Mouse (Mus musculus) midbrain, postnatal 0 days (tissue): Measurements from ENCODE around the gene Mylk. TPM values are rescaled to one million over a fixed set of nuclear protein-coding genes. Genes with fewer than 3 reads are reported as not detected.

Experiments
- ATAC-seq: fragments of 200-750 bp; cut with Nextera tagmentation; 2 replicates; pipeline ENCODE4 v1.8.0; 2017; ENCODE audit warnings: moderate number of reproducible peaks, mild to moderate bottlenecking, moderate TSS enrichment, moderate library complexity; ENCODE audit not compliant: low FRiP score
- DNase-seq: peaks from one replicate; pipeline ENCODE4 v3.0.0-alpha.2; 2015; ENCODE audit warnings: low spot score
- H3K27ac ChIP-seq: fragments of 300-500 bp; sonication (generic); 2 replicates; pipeline ENCODE4 v1.5.1; 2014; ENCODE audit warnings: low read depth, mild to moderate bottlenecking, low read length, mixed read lengths
- H3K27me3 ChIP-seq: fragments of 300-500 bp; sonication (generic); 2 replicates; pipeline ENCODE4 v1.6.1; 2014; ENCODE audit warnings: low read length, control low read depth, mixed read lengths; ENCODE audit not compliant: insufficient read depth
- H3K36me3 ChIP-seq: fragments of 300-500 bp; sonication (generic); 2 replicates; pipeline ENCODE4 v1.6.1; 2014; ENCODE audit warnings: low read length, control low read depth, mixed read lengths; ENCODE audit not compliant: insufficient read depth
- H3K4me1 ChIP-seq: fragments of 300-500 bp; sonication (generic); 2 replicates; pipeline ENCODE4 v1.6.1; 2014; ENCODE audit warnings: mild to moderate bottlenecking, control low read depth, antibody characterized with exemption, low read length, mixed read lengths; ENCODE audit not compliant: insufficient read depth
- H3K4me2 ChIP-seq: fragments of 300-500 bp; sonication (generic); 2 replicates; pipeline ENCODE4 v1.6.1; 2014; ENCODE audit warnings: low read depth, mild to moderate bottlenecking, low read length, mixed read lengths; ENCODE audit not compliant: poor library complexity, severe bottlenecking
- H3K4me3 ChIP-seq: fragments of 300-500 bp; sonication (generic); 2 replicates; pipeline ENCODE4 v1.5.1; 2014; ENCODE audit warnings: low read depth, mild to moderate bottlenecking, low read length, moderate library complexity
- H3K9ac ChIP-seq: fragments of 300-500 bp; sonication (generic); replicated peaks from 2 replicates; pipeline ENCODE4 v1.6.1; 2014; ENCODE audit warnings: mild to moderate bottlenecking, low read length, moderate library complexity, mixed read lengths; ENCODE audit not compliant: poor library complexity, severe bottlenecking
- H3K9me3 ChIP-seq: fragments of 300-500 bp; sonication (generic); 2 replicates; pipeline ENCODE4 v1.6.1; 2016; ENCODE audit warnings: low read length, control low read depth
- CTCF ChIP-seq: IDR thresholded peaks from 2 replicates; pipeline ENCODE4 v1.5.1; 2016; ENCODE audit warnings: antibody characterized with exemption, mild to moderate bottlenecking
- WGBS: fragments of 180-500 bp; shearing (Covaris S2); extraction: QIAGEN DNeasy Blood & Tissue Kit; methylation state at CpG from one replicate; pipeline ENCODE4 v1.1.7; 2014; 5-methylcytosine and 5-hydroxymethylcytosine counted together
- polyA plus RNA-seq: library from polyadenylated mRNA; unstranded; fragments of >200 nt; fragmentation: Nextera tagmentation; extraction: Ambion mirVana; gene quantifications from 2 replicates; pipeline ENCODE4 v1.2.1, GENCODE M21; 2015
- total RNA-seq: library from RNA; depleted of rRNA; stranded (reverse); fragments of >200 nt; gene quantifications from 2 replicates; pipeline ENCODE4 v1.2.3, GENCODE M21; 2014

Gene Mylk
- total and polyA plus RNA-seq, 2 experiments from 2014 or later, result 3.4 to 5.6 TPM

DNA sequence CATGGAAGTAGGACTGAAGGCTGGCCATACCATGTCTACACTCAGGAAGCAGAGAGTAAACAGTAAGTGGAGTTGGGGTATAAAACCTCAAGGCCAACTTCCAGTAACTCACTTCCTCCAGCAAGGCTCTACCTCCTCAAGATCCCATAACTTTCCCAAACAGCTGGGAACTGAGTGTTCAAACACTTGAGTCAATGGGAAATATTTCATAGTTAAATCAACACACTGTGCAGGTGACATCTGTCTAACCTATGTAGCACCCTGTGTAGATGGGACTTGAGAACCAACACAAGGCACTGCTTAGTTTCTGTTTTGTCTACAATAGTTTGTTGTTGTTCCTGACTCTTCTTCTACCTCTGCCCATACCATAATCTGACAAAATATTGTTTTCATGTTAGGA, 263.4 kb downstream of the Mylk start:
- no peaks in the 10 kb centered on the region for H3K4me1 ChIP-seq

DNA sequence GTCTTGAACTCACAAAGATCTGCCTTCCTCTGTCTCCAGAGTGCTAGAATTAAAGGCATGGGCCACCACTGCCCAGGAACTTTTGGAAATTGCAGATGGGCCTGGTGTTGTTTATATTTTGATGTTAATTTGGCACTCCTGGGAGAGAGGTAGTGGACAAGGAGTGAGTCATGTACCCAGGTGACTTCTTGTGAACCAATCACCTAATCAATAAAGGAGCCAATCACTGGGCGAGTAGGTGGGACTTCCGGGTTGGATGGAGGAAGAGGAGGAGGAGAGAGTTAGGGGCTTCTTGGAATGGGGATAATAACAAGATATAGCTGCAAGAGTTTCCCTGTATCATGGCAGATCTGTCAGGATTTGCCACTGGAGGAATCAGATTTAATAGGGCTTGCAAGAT, 268.5 kb downstream of the Mylk start:
- H3K27me3 ChIP-seq, result no peaks in the 10 kb centered on the region
- ATAC-seq, result no peak
- H3K9me3 ChIP-seq, result 0 out of 2 replicates have a peak, but pooled peaks cover 4% of the 10 kb centered on the region
- H3K9ac ChIP-seq, result no peak overlapping the region
- no peak overlapping the region for H3K4me2 ChIP-seq
- no peak overlapping the region for H3K27ac ChIP-seq
- 94% methylated on average over 2 of the region's 2 CpGs for WGBS
- no peak for TF ChIP-seq CTCF
- H3K36me3 ChIP-seq, result no peaks in the 10 kb centered on the region
- H3K4me3 ChIP-seq, result no peak overlapping the region
- H3K4me1 ChIP-seq, result no peaks in the 10 kb centered on the region
- no peak for DNase-seq

More for the DNA sequence above, 263.4 kb downstream of the Mylk start:
- Histone ChIP-seq H3K27ac (no peak overlapping the region), H3K4me3 (no peak overlapping the region), H3K9me3 (no peaks in the 10 kb centered on the region), H3K27me3 (no peaks in the 10 kb centered on the region), H3K9ac (no peak overlapping the region), H3K4me2 (no peak overlapping the region), H3K36me3 (no peaks in the 10 kb centered on the region)
- no peak for DNase-seq
- no peak for TF ChIP-seq CTCF
- ATAC-seq, result no peak

DNA sequence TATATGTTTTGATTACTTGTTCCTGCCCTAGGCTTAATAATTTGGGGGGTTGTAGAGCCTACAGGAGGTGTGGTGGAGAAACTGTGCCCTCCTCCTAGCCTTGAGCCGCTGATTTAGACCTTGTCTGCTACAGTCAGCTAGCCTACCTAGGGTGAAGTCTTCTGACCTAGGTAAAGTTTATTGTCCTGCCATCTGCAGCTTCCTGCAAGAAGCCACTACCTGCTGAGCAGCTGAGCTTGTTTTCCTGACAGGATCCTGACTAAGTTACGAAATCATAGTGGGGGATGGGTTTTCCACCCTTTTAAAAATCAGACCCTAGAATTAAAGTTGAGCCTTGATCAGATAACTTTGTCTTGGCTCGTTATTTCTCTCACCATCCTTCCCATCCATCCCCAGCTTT, 271.5 kb downstream of the Mylk start:
- Histone ChIP-seq H3K27ac (no peak overlapping the region), H3K4me2 (no peak overlapping the region), H3K36me3 (no peaks in the 10 kb centered on the region), H3K4me1 (no peaks in the 10 kb centered on the region), H3K9me3 (0 out of 2 replicates have a peak, but pooled peaks cover 4% of the 10 kb centered on the region), H3K9ac (no peak overlapping the region), H3K27me3 (peaks cover 4% of the 10 kb centered on the region; the same call in 1 of the 2 replicates), H3K4me3 (no peak overlapping the region)
- ATAC-seq, result no peak
- WGBS, result 68% methylated on average over 3 of the region's 3 CpGs
- no peak for DNase-seq
- TF ChIP-seq CTCF, result no peak

DNA sequence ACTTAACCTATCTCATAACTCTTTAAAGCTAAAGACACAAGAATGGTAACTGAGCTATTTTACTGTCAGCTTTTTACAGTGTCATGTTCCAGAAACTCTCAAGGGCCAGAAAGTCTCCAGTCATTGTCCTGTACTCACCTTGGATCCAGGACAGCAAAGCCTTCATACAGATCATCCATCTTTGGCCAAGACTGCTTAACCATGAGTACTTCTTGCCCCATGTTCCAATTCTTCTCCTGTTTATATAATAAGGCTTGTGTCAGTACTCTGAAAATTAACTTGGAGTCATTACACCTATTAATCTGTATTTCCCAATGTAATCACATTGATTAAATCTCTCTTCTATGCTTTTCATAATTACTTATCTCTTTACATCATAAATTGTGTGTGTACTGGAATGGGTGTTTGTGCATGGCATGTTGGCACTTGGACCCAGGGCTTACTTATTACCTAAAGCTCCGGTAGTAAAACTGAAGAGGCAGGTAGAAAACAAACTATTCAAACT, 273.5 kb downstream of the Mylk start:
- H3K9me3 ChIP-seq, result 0 out of 2 replicates have a peak, but pooled peaks cover 4% of the 10 kb centered on the region
- H3K27ac ChIP-seq, result no peak overlapping the region
- H3K9ac ChIP-seq, result no peak overlapping the region
- H3K27me3 ChIP-seq, result peaks cover 4% of the 10 kb centered on the region; the same call in 1 of the 2 replicates
- H3K36me3 ChIP-seq, result no peaks in the 10 kb centered on the region
- H3K4me2 ChIP-seq, result no peak overlapping the region
- no peak overlapping the region for H3K4me3 ChIP-seq
- ATAC-seq (no peak), DNase-seq (no peak)
- TF ChIP-seq CTCF, result no peak
- WGBS, result 84% methylated on average over 1 of the region's 1 CpGs
- no peaks in the 10 kb centered on the region for H3K4me1 ChIP-seq

DNA sequence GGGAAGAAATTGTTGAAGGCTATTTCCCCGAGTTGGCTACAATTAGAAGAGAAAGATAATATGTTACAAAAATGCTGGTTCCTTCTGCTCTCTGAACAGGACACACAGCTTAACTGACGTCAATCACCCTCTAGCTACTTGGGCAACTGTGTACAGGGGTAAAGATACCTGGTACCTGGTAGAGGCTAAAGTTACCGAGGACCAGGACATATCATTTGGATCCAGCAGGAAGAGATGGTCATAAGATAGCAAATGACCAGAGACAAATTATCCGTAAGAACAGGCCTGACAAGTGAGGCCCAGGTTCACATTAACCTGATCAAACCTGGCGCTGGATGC, 276.9 kb downstream of the Mylk start:
- no peak for TF ChIP-seq CTCF
- Histone ChIP-seq H3K9ac (no peak overlapping the region), H3K4me1 (no peaks in the 10 kb centered on the region), H3K4me3 (peak overlapping the region; percentile 73), H3K36me3 (no peaks in the 10 kb centered on the region), H3K4me2 (peak overlapping the region; percentile 33), H3K27ac (no peak overlapping the region; the same call in 1 of the 2 replicates), H3K27me3 (peaks cover 4% of the 10 kb centered on the region; the same call in 1 of the 2 replicates), H3K9me3 (no peaks in the 10 kb centered on the region)
- WGBS, result 54% methylated on average over 5 of the region's 5 CpGs
- DNase-seq, result no peak
- ATAC-seq, result no peak

DNA sequence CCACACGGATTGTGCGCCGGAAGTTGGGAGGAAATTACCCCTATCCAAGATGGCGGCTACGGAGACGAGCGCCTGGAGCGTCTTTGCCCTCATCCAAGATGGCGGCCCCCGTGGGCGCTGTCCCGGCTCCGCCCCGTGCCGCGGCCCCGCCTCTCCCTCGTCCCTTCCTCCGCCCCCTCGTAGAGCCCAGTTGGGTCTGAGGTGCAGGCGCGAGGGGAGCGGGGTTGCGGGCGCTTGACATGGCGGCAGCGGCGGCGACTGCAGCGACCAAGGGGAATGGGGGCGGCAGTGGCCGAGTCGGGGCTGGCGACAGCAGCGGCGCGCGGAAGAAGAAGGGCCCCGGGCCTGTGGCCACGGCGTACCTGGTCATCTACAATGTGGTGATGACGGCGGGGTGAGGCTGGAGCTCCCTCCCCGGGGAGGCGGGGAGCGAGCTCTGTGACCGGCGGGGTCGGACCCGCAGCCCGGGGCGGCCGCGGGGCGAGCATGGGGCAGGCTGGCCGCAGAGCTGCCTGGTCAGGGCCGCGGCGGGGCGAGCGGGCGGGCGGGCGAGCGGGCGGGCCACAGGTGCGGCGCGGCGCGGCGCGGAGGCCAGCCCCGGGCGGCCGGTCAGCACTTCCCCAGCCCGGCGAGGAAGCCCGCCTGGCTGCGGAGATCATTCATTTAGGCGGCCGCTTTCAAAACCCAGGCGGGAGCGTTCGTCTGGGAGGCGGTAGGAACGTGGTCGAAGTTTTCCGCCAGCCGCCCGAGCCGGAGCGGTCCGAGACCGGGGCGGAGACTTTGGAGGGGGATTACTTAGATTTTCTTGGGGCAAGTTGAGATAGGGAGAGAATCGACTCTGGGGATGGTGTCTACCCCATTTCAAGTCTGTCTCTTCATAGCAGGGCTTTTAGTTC, 277.5 kb downstream of the Mylk start, which contains the start of gene Hacd2:
TSS of gene Hacd2 (plus strand) at position 187 of the 896 bp plus-strand sequence.
- 1% methylated on average over 77 of the region's 97 CpGs for WGBS
- Histone ChIP-seq H3K27me3 (peaks cover 4% of the 10 kb centered on the region; the same call in 1 of the 2 replicates), H3K9me3 (no peaks in the 10 kb centered on the region), H3K4me2 (peak within 1 kb of the TSS; percentile 61), H3K4me1 (no peaks in the 10 kb centered on the region), H3K9ac (peak within 1 kb of the TSS; percentile 70), H3K4me3 (peak within 1 kb of the TSS; percentile 73), H3K36me3 (no peaks in the 10 kb centered on the region), H3K27ac (peak within 1 kb of the TSS; percentile 81)
- DNase-seq (peak; percentile 97), ATAC-seq (peak; percentile 97)
- TF ChIP-seq CTCF, result no peak
